Mouse (Mus musculus) brain, embryonic 14.5 days (tissue): ENCODE data around the gene Peli2.

Experiments
- CTCF ChIP-seq: fragments of 200-500 bp; IDR thresholded peaks from 2 replicates; pipeline ENCODE4 v1.5.1; 2012; ENCODE audit warnings: inconsistent platforms, mild to moderate bottlenecking, moderate library complexity, borderline replicate concordance; ENCODE audit not compliant: insufficient read depth, insufficient read length; ENCODE audit errors: extremely low read depth
- POLR2A ChIP-seq: fragments of 200-500 bp; IDR thresholded peaks from 2 replicates; pipeline ENCODE4 v1.6.1; 2012; ENCODE audit warnings: mild to moderate bottlenecking, inconsistent platforms, borderline replicate concordance; ENCODE audit not compliant: poor library complexity, insufficient read depth, insufficient read length, severe bottlenecking; ENCODE audit errors: extremely low read depth

DNA sequence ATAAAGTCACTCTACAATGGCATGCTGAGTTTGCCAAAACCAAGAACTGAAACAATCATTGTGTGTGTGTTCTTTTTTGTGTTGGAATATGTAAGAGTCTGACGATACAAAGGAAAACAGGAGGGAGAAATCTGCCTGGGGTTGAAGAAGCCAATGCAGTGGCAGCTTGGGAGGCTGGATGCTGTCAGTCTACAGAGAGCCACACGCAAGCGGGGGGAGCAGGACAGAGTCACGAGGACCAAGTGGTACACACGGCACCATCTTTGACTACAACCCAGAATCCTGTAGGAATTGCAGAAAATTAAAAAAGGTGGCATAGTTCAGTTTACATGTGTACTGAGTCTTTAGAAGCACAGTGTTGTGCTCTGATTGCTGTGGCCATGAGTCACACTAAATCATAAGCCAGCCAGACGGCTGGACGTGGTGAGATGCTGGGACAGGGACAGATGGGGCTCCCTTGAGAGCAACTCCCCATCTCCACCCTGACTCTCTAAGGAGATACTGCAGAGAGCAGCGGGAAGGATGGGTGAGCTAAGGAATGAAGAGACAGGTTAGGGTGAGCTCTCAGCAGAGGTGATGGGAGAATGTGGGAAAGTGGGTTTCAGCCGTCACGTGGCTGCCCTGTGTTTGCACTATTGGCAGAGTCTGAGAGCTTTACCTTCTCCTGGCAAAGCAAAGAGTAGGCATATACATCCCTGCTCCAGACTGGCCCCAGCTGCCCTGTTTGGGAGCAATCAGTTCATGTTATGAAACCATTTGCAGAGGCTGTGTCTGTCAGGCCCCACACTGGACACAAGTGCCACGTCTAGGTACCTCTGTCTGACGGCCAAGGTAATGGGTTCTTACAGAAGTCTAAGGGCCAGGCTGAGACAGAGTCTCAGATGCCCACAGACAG lies 87.4 kb downstream of the Peli2 start:
- TF ChIP-seq CTCF (no peak), POLR2A (no peak)
